Mouse (Mus musculus) B cell, adult 2 months (primary cell): ENCODE data around the gene Ttll8.

ENCODE experiments used
- DNase-seq, 2 experiments: peaks; one replicate each; pipeline ENCODE4 v3.0.0; 2022

Ttll8 gene

GRCm38 (mm10) chr15:88954368-88955072, at the start of gene Ttll8:
Gene Ttll8, minus strand, starts transcription at chr15:88954418.
- DNase-seq = no peak

GRCm38 (mm10) chr15:89001245-89001644, 47.0 kb upstream of the Ttll8 start:
- DNase-seq = no peak

- no peak for DNase-seq
Observed at GRCm38 (mm10) chr15:89000367-89000766, 46.1 kb upstream of the Ttll8 start.

- no peak for DNase-seq
Observed at GRCm38 (mm10) chr15:88999124-88999523, 44.9 kb upstream of the Ttll8 start.

- DNase-seq = no peak
Observed at GRCm38 (mm10) chr15:88998636-88999035, 44.4 kb upstream of the Ttll8 start.

GRCm38 (mm10) chr15:88989236-88989635, 35.0 kb upstream of the Ttll8 start:
- DNase-seq = no peak

- DNase-seq = no peak
Observed at GRCm38 (mm10) chr15:88982534-88983079, 28.4 kb upstream of the Ttll8 start, which contains the start of gene Mov10l1. Gene Mov10l1, plus strand, starts transcription at chr15:88982909.

- no peak for DNase-seq
Observed at GRCm38 (mm10) chr15:88979138-88979446, 24.9 kb upstream of the Ttll8 start.

GRCm38 (mm10) chr15:88978281-88979137, 24.3 kb upstream of the Ttll8 start, which contains the start of gene Mlc1:
Gene Mlc1, minus strand, starts transcription at chr15:88979007.
- no peak for DNase-seq

GRCm38 (mm10) chr15:88972300-88972699, 18.1 kb upstream of the Ttll8 start:
- no peak for DNase-seq

- DNase-seq = no peak
Observed at GRCm38 (mm10) chr15:88964070-88964578, 9.9 kb upstream of the Ttll8 start.

- DNase-seq = no peak
Observed at GRCm38 (mm10) chr15:88957522-88957921, 3.3 kb upstream of the Ttll8 start.

- no peak for DNase-seq
Observed at GRCm38 (mm10) chr15:88955342-88955741, 1.1 kb upstream of the Ttll8 start.

- no peak for DNase-seq
Observed at GRCm38 (mm10) chr15:88951246-88951645, 3.0 kb downstream of the Ttll8 start.

- no peak for DNase-seq
Observed at GRCm38 (mm10) chr15:88946851-88947250, 7.4 kb downstream of the Ttll8 start.

- no peak for DNase-seq
Observed at GRCm38 (mm10) chr15:88943896-88944551, 10.2 kb downstream of the Ttll8 start.

GRCm38 (mm10) chr15:88942783-88943182, 11.4 kb downstream of the Ttll8 start:
- DNase-seq = no peak

GRCm38 (mm10) chr15:88937291-88937650, 16.9 kb downstream of the Ttll8 start:
- DNase-seq = no peak

- no peak for DNase-seq
Observed at GRCm38 (mm10) chr15:88936619-88937290, 17.5 kb downstream of the Ttll8 start.

GRCm38 (mm10) chr15:88934141-88934540, 20.1 kb downstream of the Ttll8 start:
- no peak for DNase-seq

- no peak for DNase-seq
Observed at GRCm38 (mm10) chr15:88932667-88933066, 21.6 kb downstream of the Ttll8 start.

- DNase-seq = no peak
Observed at GRCm38 (mm10) chr15:88921992-88922310, 32.3 kb downstream of the Ttll8 start.
